Mouse (Mus musculus) embryonic facial prominence, embryonic 11.5 days (tissue): Measurements from ENCODE around the gene Clec12a. TPM values are rescaled to one million over a fixed set of nuclear protein-coding genes. Genes with fewer than 3 reads are reported as not detected.

Source experiments
- ATAC-seq: fragments of 200-750 bp; cut with Nextera tagmentation; replicated peaks from 2 replicates; pipeline ENCODE4 v1.8.0; 2017; ENCODE audit warnings: low read depth; ENCODE audit not compliant: insufficient number of reproducible peaks, low FRiP score, low TSS enrichment
- DNase-seq: peaks from one replicate; pipeline ENCODE4 v3.0.0-alpha.2; 2015; ENCODE audit warnings: low spot score
- H3K27ac ChIP-seq: fragments of 300-500 bp; sonication (generic); replicated peaks from 2 replicates; pipeline ENCODE4 v1.5.1; 2014; ENCODE audit warnings: mild to moderate bottlenecking, low read depth, low read length, control low read depth
- H3K27me3 ChIP-seq: fragments of 300-500 bp; sonication (generic); 2 replicates; pipeline ENCODE4 v1.6.1; 2014; ENCODE audit warnings: mild to moderate bottlenecking, low read length, moderate library complexity, mixed read lengths; ENCODE audit not compliant: control insufficient read depth, insufficient read depth
- H3K36me3 ChIP-seq: fragments of 300-500 bp; sonication (generic); replicated peaks from 2 replicates; pipeline ENCODE4 v1.6.1; 2014; ENCODE audit warnings: low read depth, mild to moderate bottlenecking, low read length, moderate library complexity, mixed read lengths; ENCODE audit not compliant: control insufficient read depth, insufficient read depth
- H3K4me1 ChIP-seq: fragments of 300-500 bp; sonication (generic); 2 replicates; pipeline ENCODE4 v1.6.1; 2014; ENCODE audit warnings: low read length, mixed read lengths; ENCODE audit not compliant: control insufficient read depth, insufficient read depth
- H3K4me2 ChIP-seq: fragments of 300-500 bp; sonication (generic); 2 replicates; pipeline ENCODE4 v1.6.1; 2014; ENCODE audit warnings: low read depth, mild to moderate bottlenecking, control low read depth, low read length, moderate library complexity
- H3K4me3 ChIP-seq: fragments of 300-500 bp; sonication (generic); 2 replicates; pipeline ENCODE4 v1.5.1; 2014; ENCODE audit warnings: low read depth, low read length, control low read depth
- H3K9ac ChIP-seq: fragments of 300-500 bp; sonication (generic); replicated peaks from 2 replicates; pipeline ENCODE4 v1.6.1; 2014; ENCODE audit warnings: mild to moderate bottlenecking, control low read depth, low read length
- H3K9me3 ChIP-seq: fragments of 300-500 bp; sonication (generic); replicated peaks from 2 replicates; pipeline ENCODE4 v1.6.1; 2016; ENCODE audit warnings: mild to moderate bottlenecking, low read length, inconsistent platforms, mixed read lengths; ENCODE audit not compliant: control insufficient read depth
- WGBS: fragments of 180-500 bp; shearing (Covaris S2); extraction: QIAGEN DNeasy Blood & Tissue Kit; methylation state at CpG from one replicate; pipeline ENCODE4 v1.1.7; 2014; 5-methylcytosine and 5-hydroxymethylcytosine counted together
- polyA plus RNA-seq: library from polyadenylated mRNA; unstranded; fragments of >200 nt; fragmentation: Nextera tagmentation; extraction: Ambion mirVana; gene quantifications from 2 replicates; pipeline ENCODE4 v1.2.1, GENCODE M21; 2014

Clec12a gene
- polyA plus RNA-seq, 1 experiment from 2014 or later = 0.91 TPM

- no peak for ATAC-seq
- Histone ChIP-seq H3K9ac (no peak overlapping the region), H3K4me3 (no peak overlapping the region), H3K4me1 (no peaks in the 10 kb centered on the region), H3K4me2 (no peak overlapping the region), H3K27me3 (no peaks in the 10 kb centered on the region), H3K36me3 (no peaks in the 10 kb centered on the region), H3K27ac (no peak overlapping the region), H3K9me3 (no peaks in the 10 kb centered on the region)
- DNase-seq = no peak
- 78% methylated on average over 1 of the region's 1 CpGs for WGBS
Measured at GRCm38 (mm10) chr6:129381736-129382135, 39.2 kb downstream of the Clec12a start.

- H3K4me2 ChIP-seq = no peak overlapping the region
- H3K9ac ChIP-seq = no peak overlapping the region
- H3K27ac ChIP-seq = no peak overlapping the region
- 83% methylated on average over 3 of the region's 3 CpGs for WGBS
- H3K36me3 ChIP-seq = no peaks in the 10 kb centered on the region
- H3K9me3 ChIP-seq = no peaks in the 10 kb centered on the region
- no peak for DNase-seq
- no peak for ATAC-seq
- H3K4me3 ChIP-seq = no peak overlapping the region
- no peaks in the 10 kb centered on the region for H3K27me3 ChIP-seq
- no peaks in the 10 kb centered on the region for H3K4me1 ChIP-seq
Measured at GRCm38 (mm10) chr6:129383466-129383865, 41.0 kb downstream of the Clec12a start.

GRCm38 (mm10) chr6:129385000-129385399, 42.5 kb downstream of the Clec12a start:
- H3K27ac ChIP-seq = no peak overlapping the region
- no peak overlapping the region for H3K4me2 ChIP-seq
- H3K4me3 ChIP-seq = no peak overlapping the region
- H3K27me3 ChIP-seq = no peaks in the 10 kb centered on the region
- no peak for DNase-seq
- H3K36me3 ChIP-seq = no peaks in the 10 kb centered on the region
- WGBS = 85% methylated on average over 4 of the region's 4 CpGs
- no peak overlapping the region for H3K9ac ChIP-seq
- H3K9me3 ChIP-seq = no peaks in the 10 kb centered on the region
- no peaks in the 10 kb centered on the region for H3K4me1 ChIP-seq
- no peak for ATAC-seq

- WGBS = 92% methylated on average over 2 of the region's 2 CpGs
Measured at GRCm38 (mm10) chr6:129385774-129386173, 43.3 kb downstream of the Clec12a start, which contains the start of gene Clec12b. Clec12b (minus strand) TSS chr6:129385874.

GRCm38 (mm10) chr6:129393087-129393720, 50.7 kb downstream of the Clec12a start:
- Histone ChIP-seq H3K9me3 (no peaks in the 10 kb centered on the region), H3K9ac (no peak overlapping the region), H3K27me3 (no peaks in the 10 kb centered on the region), H3K4me1 (no peaks in the 10 kb centered on the region), H3K4me3 (no peak overlapping the region), H3K36me3 (no peaks in the 10 kb centered on the region), H3K27ac (no peak overlapping the region), H3K4me2 (no peak overlapping the region)
- ATAC-seq = no peak
- WGBS = 27% methylated on average over 2 of the region's 2 CpGs
- DNase-seq = peak; percentile 30

More at GRCm38 (mm10) chr6:129385774-129386173, 43.3 kb downstream of the Clec12a start, which contains the start of gene Clec12b:
- no peak within 1 kb of the TSS for H3K27ac ChIP-seq
- DNase-seq (no peak), ATAC-seq (no peak)
- no peaks in the 10 kb centered on the region for H3K9me3 ChIP-seq
- H3K9ac ChIP-seq = no peak within 1 kb of the TSS
- H3K27me3 ChIP-seq = no peaks in the 10 kb centered on the region
- no peaks in the 10 kb centered on the region for H3K36me3 ChIP-seq
- no peaks in the 10 kb centered on the region for H3K4me1 ChIP-seq
- no peak within 1 kb of the TSS for H3K4me3 ChIP-seq
- no peak within 1 kb of the TSS for H3K4me2 ChIP-seq

- Histone ChIP-seq H3K27ac (no peak overlapping the region), H3K27me3 (no peaks in the 10 kb centered on the region), H3K4me3 (no peak overlapping the region), H3K4me1 (no peaks in the 10 kb centered on the region), H3K36me3 (no peaks in the 10 kb centered on the region), H3K4me2 (no peak overlapping the region), H3K9ac (no peak overlapping the region), H3K9me3 (no peaks in the 10 kb centered on the region)
- DNase-seq (no peak), ATAC-seq (no peak)
- WGBS = 63% methylated on average over 6 of the region's 6 CpGs
Measured at GRCm38 (mm10) chr6:129393732-129394131, 51.2 kb downstream of the Clec12a start.

- Histone ChIP-seq H3K9me3 (no peaks in the 10 kb centered on the region), H3K27ac (no peak within 1 kb of the TSS), H3K4me1 (no peaks in the 10 kb centered on the region), H3K27me3 (no peaks in the 10 kb centered on the region), H3K4me3 (no peak within 1 kb of the TSS), H3K4me2 (no peak within 1 kb of the TSS), H3K36me3 (no peaks in the 10 kb centered on the region), H3K9ac (no peak within 1 kb of the TSS)
- WGBS = 84% methylated on average over 8 of the region's 8 CpGs
- ATAC-seq (no peak), DNase-seq (no peak)
Measured at GRCm38 (mm10) chr6:129396997-129397396, 54.5 kb downstream of the Clec12a start, which contains the start of gene Clec1b. Clec1b (plus strand) TSS chr6:129397297.

- Histone ChIP-seq H3K4me3 (no peak overlapping the region), H3K36me3 (no peaks in the 10 kb centered on the region), H3K4me2 (no peak overlapping the region), H3K4me1 (no peaks in the 10 kb centered on the region), H3K27me3 (no peaks in the 10 kb centered on the region), H3K9ac (no peak overlapping the region), H3K27ac (no peak overlapping the region), H3K9me3 (no peaks in the 10 kb centered on the region)
- DNase-seq = no peak
- ATAC-seq = no peak
- 61% methylated on average over 6 of the region's 6 CpGs for WGBS
Measured at GRCm38 (mm10) chr6:129399945-129400344, 57.5 kb downstream of the Clec12a start.
